Mouse (Mus musculus) forebrain, postnatal 0 days (tissue): ENCODE results near the gene Acbd3. TPM values are rescaled to one million over a fixed set of nuclear protein-coding genes. Genes with fewer than 3 reads are reported as not detected.
A peak's percentile ranks its signal among the peaks of the same experiment; 100 is the strongest.

Source experiments
- ATAC-seq: fragments of 200-750 bp; cut with Nextera tagmentation; 2 replicates; pipeline ENCODE4 v1.8.0; 2017; ENCODE audit warnings: mild to moderate bottlenecking, moderate library complexity
- DNase-seq: peaks from one replicate; pipeline ENCODE4 v3.0.0-alpha.2; 2015
- H3K27ac ChIP-seq: fragments of 300-500 bp; sonication (generic); 2 replicates; pipeline ENCODE4 v1.5.1; 2014; ENCODE audit warnings: low read depth, mild to moderate bottlenecking, antibody characterized with exemption, low read length, moderate library complexity, mixed read lengths
- H3K27me3 ChIP-seq: fragments of 300-500 bp; sonication (generic); 2 replicates; pipeline ENCODE4 v1.6.1; 2014; ENCODE audit warnings: mild to moderate bottlenecking, low read length, mixed read lengths; ENCODE audit not compliant: insufficient read depth
- H3K36me3 ChIP-seq: fragments of 300-500 bp; sonication (generic); 2 replicates; pipeline ENCODE4 v1.6.1; 2014; ENCODE audit warnings: mild to moderate bottlenecking, moderate library complexity; ENCODE audit not compliant: insufficient read depth
- H3K4me1 ChIP-seq: fragments of 300-500 bp; sonication (generic); 2 replicates; pipeline ENCODE4 v1.6.1; 2014; ENCODE audit warnings: antibody characterized with exemption; ENCODE audit not compliant: insufficient read depth
- H3K4me2 ChIP-seq: fragments of 300-500 bp; sonication (generic); 2 replicates; pipeline ENCODE4 v1.6.1; 2014; ENCODE audit warnings: low read depth, mild to moderate bottlenecking, moderate library complexity
- H3K4me3 ChIP-seq: fragments of 300-500 bp; sonication (generic); 2 replicates; pipeline ENCODE4 v1.5.1; 2014; ENCODE audit warnings: low read depth, low read length, mixed read lengths
- H3K9ac ChIP-seq: fragments of 300-500 bp; sonication (generic); 2 replicates; pipeline ENCODE4 v1.6.1; 2014; ENCODE audit warnings: mild to moderate bottlenecking
- H3K9me3 ChIP-seq: fragments of 300-500 bp; sonication (generic); 2 replicates; pipeline ENCODE4 v1.6.1; 2016; ENCODE audit warnings: low read length
- CTCF ChIP-seq: sonication (generic); IDR thresholded peaks from 2 replicates; pipeline ENCODE4 v1.5.1; 2016; ENCODE audit warnings: antibody characterized with exemption, control low read depth, low read depth
- WGBS: fragments of 180-500 bp; shearing (Covaris S2); extraction: QIAGEN DNeasy Blood & Tissue Kit; methylation state at CpG from one replicate; pipeline ENCODE4 v1.1.7; 2014; 5-methylcytosine and 5-hydroxymethylcytosine counted together
- polyA plus RNA-seq: library from polyadenylated mRNA; unstranded; fragments of >200 nt; fragmentation: Nextera tagmentation; extraction: Ambion mirVana; gene quantifications from 2 replicates; pipeline ENCODE4 v1.2.1, GENCODE M21; 2015
- total RNA-seq: library from RNA; depleted of rRNA; stranded (reverse); fragments of >200 nt; gene quantifications from 2 replicates; pipeline ENCODE4 v1.2.3, GENCODE M21; 2014

The Acbd3 gene
- total and polyA plus RNA-seq, 2 experiments from 2014 or later = 16.1 to 37.6 TPM

DNA sequence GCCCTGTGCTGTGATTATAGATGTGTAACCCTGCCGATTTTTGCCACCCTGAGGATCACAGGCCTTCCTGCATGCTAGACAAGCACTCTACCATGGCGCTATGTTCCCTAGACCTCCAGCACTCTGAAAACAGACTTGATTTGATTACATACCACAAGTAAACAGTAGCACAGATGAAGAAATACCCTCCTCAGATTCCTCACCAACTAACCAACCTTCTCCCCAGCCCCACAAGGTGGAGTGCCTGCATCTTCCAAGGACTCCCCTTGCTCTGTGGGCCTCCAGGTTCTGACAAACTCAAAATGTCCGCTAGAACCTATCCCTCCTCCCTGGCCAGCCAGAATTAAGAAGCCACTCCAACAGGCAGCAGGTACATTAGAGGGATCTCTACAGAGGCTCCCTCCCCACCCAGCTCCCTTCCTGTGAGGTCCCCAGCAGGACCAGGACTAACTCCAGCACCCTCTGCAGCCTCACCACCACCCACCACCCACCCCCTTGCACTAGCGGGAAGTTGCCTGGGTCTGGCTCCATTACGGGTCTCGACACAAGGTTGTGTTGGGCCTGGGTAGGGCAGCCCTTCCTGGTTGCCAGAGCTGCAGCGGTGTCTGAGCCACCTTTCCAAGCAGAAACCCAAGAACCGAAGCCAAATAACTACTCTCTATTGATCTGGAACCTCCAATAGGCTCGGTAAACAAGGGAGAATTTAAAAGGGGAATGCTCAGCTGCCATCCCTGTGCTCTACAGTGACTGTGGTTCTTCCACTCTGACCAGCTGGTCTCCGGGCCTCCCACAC, 41.9 kb downstream of the Acbd3 start:
- Histone ChIP-seq H3K4me3 (peak overlapping the region; percentile 44), H3K9ac (peak overlapping the region; percentile 70), H3K36me3 (no peaks in the 10 kb centered on the region), H3K9me3 (no peaks in the 10 kb centered on the region), H3K4me1 (0 out of 2 replicates have a peak, but pooled peaks cover 3% of the 10 kb centered on the region), H3K27me3 (peaks cover 4% of the 10 kb centered on the region; the same call in 1 of the 2 replicates), H3K4me2 (peak overlapping the region; percentile 80), H3K27ac (peak overlapping the region; percentile 66)
- TF ChIP-seq CTCF = no peak
- DNase-seq (peak; percentile 32), ATAC-seq (peak; percentile 25)
- 20% methylated on average over 10 of the region's 10 CpGs for WGBS

DNA sequence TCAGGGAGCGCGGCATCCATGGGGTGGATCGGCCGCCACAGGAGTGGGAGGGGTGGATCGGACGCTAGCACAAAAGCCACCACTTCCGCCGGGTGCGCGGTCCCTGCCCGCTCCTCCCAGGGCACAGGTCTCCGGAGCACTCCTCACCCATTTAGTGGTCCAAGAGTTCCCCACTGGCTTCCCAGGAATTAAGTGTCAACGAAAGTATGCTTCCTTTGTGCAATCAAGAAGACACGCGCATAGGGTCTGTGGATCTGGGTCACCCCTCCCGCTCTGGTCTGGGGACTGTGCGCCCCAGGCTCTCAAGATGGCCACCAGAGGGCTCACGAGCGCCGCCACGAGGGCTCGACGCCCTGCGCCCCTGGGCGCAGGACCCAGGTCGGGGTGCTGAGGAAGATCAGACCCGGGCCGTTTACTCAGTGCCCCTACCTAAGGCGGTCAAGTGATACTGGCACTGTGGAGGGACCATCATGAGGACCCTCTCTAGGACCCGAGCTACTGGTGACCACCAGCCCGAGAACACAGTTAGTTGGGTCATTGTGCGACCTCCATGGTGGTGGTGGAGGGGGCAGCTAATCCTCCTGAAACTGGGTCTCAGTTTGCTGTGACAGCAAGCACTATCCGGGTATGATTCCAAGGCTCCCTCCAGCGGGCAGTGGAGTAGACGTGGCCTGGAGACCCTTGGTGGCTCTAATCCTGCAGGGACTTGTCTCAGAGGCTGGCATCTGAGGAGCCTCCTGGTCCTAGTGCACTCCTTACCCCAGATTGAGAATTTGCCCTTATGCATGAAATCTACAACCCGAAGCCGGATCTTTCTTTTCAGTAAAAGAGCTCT, 42.7 kb downstream of the Acbd3 start:
- H3K9ac ChIP-seq = peak overlapping the region; percentile 70
- H3K9me3 ChIP-seq = no peaks in the 10 kb centered on the region
- H3K4me3 ChIP-seq = peak overlapping the region; percentile 44
- DNase-seq = peak; percentile 82
- 0 out of 2 replicates have a peak, but pooled peaks cover 3% of the 10 kb centered on the region for H3K4me1 ChIP-seq
- WGBS = 4% methylated on average over 37 of the region's 37 CpGs
- peak overlapping the region; percentile 66 for H3K27ac ChIP-seq
- H3K27me3 ChIP-seq = no peaks in the 10 kb centered on the region
- H3K36me3 ChIP-seq = no peaks in the 10 kb centered on the region
- ATAC-seq = peak; percentile 90
- H3K4me2 ChIP-seq = peak overlapping the region; percentile 80
- peak; percentile 79 for TF ChIP-seq CTCF

GRCm38 (mm10) chr1:180771306-180771705, 45.5 kb downstream of the Acbd3 start:
- Histone ChIP-seq H3K9ac (no peak overlapping the region), H3K36me3 (no peaks in the 10 kb centered on the region), H3K4me3 (no peak overlapping the region), H3K4me2 (no peak overlapping the region), H3K4me1 (0 out of 2 replicates have a peak, but pooled peaks cover 4% of the 10 kb centered on the region), H3K27me3 (no peaks in the 10 kb centered on the region), H3K9me3 (no peaks in the 10 kb centered on the region), H3K27ac (no peak overlapping the region)
- 92% methylated on average over 5 of the region's 5 CpGs for WGBS
- TF ChIP-seq CTCF = no peak
- DNase-seq = no peak
- ATAC-seq = no peak

GRCm38 (mm10) chr1:180771722-180772121, 45.9 kb downstream of the Acbd3 start:
- ATAC-seq (no peak), DNase-seq (no peak)
- Histone ChIP-seq H3K4me2 (no peak overlapping the region), H3K27me3 (no peaks in the 10 kb centered on the region), H3K9me3 (no peaks in the 10 kb centered on the region), H3K9ac (no peak overlapping the region), H3K27ac (no peak overlapping the region), H3K36me3 (no peaks in the 10 kb centered on the region), H3K4me1 (0 out of 2 replicates have a peak, but pooled peaks cover 8% of the 10 kb centered on the region), H3K4me3 (no peak overlapping the region)
- WGBS = 81% methylated on average over 4 of the region's 4 CpGs
- TF ChIP-seq CTCF = no peak

DNA sequence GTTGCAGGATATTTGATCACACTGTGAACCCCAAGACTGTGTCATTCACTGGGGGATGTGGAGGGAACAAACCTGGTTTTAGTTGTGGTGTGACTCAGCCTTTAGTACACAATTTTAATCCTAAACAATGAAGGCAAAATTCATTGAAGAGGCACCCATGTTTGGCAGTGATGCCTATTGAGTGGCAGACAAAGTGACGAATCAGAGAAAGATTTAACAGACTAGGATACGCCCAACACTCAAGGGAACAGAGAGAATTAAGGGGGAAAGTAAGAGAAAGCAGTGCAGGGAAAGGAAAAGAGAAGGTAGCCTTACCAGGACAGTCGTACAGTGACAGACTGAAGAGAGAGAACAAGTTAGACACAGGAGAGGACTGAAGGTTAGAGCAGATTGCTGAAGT, 46.4 kb downstream of the Acbd3 start:
- H3K27ac ChIP-seq = no peak overlapping the region
- no peak for TF ChIP-seq CTCF
- ATAC-seq (no peak), DNase-seq (no peak)
- H3K4me1 ChIP-seq = 0 out of 2 replicates have a peak, but pooled peaks cover 8% of the 10 kb centered on the region
- H3K9ac ChIP-seq = no peak overlapping the region
- no peaks in the 10 kb centered on the region for H3K36me3 ChIP-seq
- H3K9me3 ChIP-seq = no peaks in the 10 kb centered on the region
- no peaks in the 10 kb centered on the region for H3K27me3 ChIP-seq
- WGBS = 86% methylated on average over 3 of the region's 3 CpGs
- no peak overlapping the region for H3K4me2 ChIP-seq
- H3K4me3 ChIP-seq = no peak overlapping the region

- 59% methylated on average over 3 of the region's 3 CpGs for WGBS
- H3K4me1 ChIP-seq = 0 out of 2 replicates have a peak, but pooled peaks cover 5% of the 10 kb centered on the region
- no peak overlapping the region for H3K27ac ChIP-seq
- H3K36me3 ChIP-seq = no peaks in the 10 kb centered on the region
- no peak overlapping the region for H3K9ac ChIP-seq
- no peak overlapping the region for H3K4me2 ChIP-seq
- TF ChIP-seq CTCF = peak; percentile 54
- no peak overlapping the region for H3K4me3 ChIP-seq
- no peaks in the 10 kb centered on the region for H3K27me3 ChIP-seq
- no peaks in the 10 kb centered on the region for H3K9me3 ChIP-seq
- ATAC-seq (no peak), DNase-seq (no peak)
Observed at GRCm38 (mm10) chr1:180774664-180775063, 48.8 kb downstream of the Acbd3 start.

DNA sequence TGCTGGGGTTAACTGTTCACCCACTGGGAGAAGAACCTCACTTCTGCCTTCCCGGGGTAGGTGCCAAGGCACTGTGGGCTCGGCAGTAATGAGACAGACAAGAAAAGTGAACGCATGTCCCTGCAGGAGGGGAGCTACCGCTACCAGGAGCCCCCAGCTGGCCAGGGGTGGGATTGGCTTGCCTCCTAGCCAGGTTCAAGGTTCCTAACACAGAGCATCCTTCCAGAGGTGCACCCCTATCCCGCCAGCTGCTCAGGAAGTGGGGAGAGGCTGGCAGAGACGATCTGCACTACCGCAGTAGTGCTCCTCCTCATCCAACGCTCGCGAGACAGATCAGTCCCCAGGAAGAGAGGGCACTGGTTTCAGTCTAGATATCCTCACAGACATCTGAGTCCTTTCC, 49.5 kb downstream of the Acbd3 start:
- DNase-seq (no peak), ATAC-seq (no peak)
- Histone ChIP-seq H3K27me3 (no peaks in the 10 kb centered on the region), H3K4me2 (no peak overlapping the region), H3K4me1 (0 out of 2 replicates have a peak, but pooled peaks cover 5% of the 10 kb centered on the region), H3K9ac (no peak overlapping the region), H3K4me3 (no peak overlapping the region), H3K36me3 (no peaks in the 10 kb centered on the region), H3K27ac (no peak overlapping the region), H3K9me3 (no peaks in the 10 kb centered on the region)
- 84% methylated on average over 10 of the region's 10 CpGs for WGBS
- TF ChIP-seq CTCF = no peak
